Mouse (Mus musculus) right cerebral cortex, adult 2 months (tissue): ENCODE data around the gene Tssk3.
"Not testable (repeated sequence)": the region's sequence is repeated elsewhere in the genome, so short reads cannot be mapped to it uniquely, and the experiment has no call there.

Experiments
- DNase-seq, 2 experiments: peaks; one replicate each; pipeline ENCODE4 v3.0.0; 2021 to 2022; ENCODE audit warnings: low spot score in 2 of 2

Gene Tssk3

DNA sequence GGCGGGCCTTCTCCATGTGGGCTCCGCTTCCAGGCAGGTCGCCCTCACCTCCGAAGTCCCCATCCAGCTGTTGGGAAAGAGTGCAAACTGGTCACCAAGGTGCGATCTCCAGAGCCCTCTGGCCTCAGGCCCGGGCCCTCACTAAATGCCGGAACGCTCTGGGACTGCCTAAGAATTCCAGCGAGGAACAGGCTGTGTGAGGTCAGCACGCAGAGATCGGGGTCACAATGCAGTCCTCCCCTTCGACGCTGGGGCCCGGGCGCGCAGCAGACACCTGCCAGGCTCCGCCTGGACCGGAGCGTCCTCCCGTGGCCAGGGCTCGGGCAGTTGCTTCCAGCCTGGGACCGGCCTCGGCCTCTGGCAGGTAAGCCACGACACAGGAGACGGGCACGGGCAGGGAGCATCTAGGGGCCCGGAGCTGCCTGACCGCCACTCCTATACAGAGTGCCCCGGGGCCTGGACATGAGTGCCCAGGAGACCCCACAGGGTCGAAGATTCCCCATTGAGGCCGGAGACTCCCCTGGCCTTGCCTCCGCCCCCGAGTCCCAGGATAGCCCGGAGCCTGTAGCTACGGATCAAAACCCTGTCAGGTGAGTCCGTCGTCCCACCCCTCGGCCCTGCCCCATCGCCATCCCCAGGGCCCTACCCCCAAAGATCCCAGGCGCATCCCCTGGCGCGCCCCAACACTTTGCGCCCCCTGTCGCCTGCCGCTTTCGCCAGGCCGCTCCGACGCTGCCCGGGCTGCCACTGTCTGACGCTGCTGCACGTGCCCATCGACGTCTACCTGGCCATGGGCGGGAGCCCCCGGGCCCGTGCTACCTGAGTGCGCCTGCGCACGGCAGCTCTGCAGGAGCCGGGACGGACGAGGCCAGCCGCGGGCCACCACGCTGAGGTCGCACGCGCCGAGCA lies at the start of gene Tssk3, which contains the start of gene Fam229a:
TSS of gene Tssk3 (minus strand) at position 51 of the 909 bp plus-strand sequence.
TSS of gene Fam229a (plus strand) at position 219 of the 909 bp plus-strand sequence.
- DNase-seq, result no peak

DNA sequence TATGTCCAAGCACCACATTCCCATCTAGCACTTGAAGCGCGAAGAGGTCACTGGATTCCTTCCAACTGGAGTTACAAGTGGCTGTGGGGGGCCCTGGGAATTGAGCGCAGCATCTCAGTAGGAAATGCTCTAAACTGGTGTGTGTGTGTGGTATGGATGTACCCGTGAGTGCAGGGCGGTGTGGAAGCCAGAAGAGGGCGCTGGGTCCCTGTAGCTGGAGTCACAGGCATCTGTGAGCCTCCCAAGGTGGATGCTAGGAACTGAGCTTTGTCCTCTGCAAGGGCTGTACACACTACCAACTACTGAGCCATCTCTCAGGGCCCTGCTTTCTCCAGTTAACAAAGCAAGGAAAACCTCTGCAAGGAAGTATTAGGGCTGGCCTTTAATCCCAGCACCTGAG lies 49.2 kb upstream of the Tssk3 start:
- no peak for DNase-seq

DNA sequence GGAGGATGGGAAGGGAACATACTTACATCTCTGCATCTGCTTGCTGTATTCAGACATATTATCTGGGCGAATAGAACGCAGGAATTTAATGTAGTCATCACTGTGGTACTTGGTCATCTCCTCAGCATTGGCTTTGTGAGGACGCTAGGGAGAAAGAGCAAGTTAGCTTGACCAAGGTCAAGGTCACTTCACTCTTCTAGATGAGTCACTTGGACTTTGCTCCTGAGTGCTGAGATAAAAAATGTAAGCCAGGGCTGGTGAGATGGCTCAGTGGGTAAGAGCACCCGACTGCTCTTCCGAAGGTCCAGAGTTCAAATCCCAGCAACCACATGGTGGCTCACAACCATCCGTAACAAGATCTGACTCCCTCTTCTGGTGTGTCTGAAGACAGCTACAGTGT lies 38.1 kb upstream of the Tssk3 start:
- not testable (repeated sequence) for DNase-seq

DNA sequence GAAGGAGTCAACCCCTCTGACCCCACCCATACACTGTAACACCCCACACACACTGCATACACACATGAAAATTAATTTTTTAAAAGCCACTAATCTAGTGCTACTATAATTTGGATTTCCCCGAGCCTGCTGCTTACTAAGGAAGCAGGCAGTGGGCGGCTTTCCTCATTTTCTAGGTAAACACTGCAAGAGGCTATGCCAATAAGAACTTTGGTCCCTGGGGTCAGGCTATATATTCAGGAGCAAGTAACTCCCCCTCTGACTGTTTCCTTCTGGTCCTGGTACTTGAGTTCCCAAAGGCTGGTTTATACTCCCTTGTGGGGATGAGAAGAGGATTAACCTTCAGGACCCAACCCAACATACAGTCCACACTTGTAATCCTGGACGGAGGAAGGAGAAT lies 35.1 kb upstream of the Tssk3 start:
- DNase-seq, result no peak

DNA sequence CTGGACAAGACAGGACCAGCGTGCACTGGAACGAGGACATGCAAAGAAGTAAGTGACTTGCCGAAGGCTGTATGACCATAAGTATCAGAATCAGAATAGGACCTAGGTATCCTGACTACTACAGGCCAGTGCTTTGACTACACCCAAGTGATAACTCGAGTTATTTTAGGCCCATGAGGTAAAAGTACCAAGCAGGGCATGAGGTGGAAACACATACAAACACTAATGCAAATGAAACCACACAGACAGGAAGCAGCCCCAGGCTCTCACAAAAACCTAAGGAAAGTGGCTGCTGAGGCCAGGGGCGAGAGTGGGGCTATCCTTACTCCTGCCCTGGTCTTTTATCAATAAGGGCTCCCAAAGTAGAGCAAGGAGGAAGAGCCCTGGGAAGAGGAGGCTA lies 34.5 kb upstream of the Tssk3 start:
- DNase-seq, result no peak

DNA sequence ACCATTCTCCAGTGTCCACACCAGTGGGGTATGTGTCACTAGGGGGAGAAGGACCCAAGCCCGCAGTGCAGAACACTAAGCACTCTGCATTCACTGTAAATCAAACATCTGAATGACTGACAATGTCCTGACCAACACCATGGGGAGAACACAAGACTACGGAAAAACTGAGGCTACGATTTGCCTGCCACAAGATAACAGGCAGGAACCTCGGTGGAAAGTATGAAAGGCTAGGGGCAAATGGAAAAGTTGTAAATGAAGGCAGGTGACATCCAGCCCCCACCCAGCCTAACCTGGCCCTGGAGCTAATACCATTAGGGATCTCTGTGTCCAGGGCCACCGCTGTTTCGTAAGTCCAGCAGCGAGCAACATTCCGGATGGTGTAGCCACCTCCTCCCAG lies 27.7 kb upstream of the Tssk3 start:
- DNase-seq, result no peak

DNA sequence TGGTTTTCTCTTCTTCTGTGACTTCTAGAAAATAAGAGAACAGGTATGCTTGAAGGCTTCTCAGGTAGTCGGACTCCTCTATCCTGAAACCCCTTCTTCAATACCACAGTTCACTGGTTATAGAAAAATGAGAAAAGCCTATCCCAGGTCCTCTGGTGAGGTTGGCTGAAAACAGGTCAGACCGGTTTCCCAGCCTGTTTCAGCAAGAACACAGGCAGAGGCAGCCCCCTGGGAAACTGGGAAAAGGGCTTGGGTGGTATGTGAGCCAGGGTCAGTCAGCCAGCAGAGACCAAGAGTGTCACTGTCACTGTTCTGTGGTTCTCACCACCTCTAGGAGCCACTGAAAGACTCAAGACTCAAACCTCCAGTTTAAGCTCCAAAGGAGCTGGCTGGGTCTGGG lies 26.1 kb upstream of the Tssk3 start:
- DNase-seq, result no peak

DNA sequence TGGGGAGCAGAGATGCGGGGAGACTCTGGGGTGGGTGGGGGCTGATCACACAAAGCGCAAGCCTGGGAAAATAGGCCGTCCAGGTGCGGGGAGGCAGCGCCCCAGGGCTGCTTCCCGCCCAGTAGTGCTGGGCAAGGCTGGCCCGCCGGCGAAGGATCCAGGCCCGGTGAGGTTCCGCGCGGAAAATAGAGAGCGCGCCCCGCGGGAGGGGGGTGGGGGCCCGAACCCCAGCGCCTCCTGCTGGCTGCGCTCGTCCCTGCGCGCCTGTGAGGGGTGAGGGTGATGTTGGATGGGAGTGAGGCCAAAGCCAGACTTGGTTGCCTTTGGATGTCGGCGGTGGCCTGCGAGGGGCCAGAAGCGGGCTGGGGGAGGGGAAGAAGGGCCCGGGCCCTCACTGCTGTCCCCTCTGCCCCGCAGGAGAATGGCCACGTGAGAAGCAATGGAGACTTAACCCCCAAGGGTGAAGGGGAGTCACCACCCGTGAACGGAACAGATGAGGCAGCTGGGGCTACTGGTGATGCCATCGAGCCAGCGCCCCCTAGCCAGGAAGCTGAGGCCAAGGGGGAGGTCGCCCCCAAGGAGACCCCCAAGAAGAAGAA lies 23.6 kb upstream of the Tssk3 start:
- peak; percentile 33 to 51 for DNase-seq

DNA sequence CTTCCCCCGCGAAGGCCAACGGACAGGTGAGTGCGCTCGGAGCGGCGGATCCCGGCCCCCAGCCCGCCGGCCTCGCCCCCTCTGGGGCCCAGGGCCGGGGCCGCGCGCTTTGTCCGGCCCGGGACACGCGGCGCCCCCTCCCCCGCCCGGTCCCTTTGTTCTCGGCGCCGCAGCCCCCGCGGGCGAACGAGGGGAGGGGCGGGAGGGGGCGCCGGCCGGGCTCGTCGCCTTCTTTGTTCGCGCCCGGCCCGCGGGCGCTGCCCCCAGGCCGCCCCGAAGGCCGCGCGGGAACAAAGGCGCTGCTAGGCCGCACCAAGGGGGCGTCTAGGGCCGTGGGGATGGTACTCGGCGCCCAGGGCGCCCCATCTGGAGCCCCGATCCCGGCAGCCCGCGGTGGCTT lies 23.1 kb upstream of the Tssk3 start:
- no peak for DNase-seq

DNA sequence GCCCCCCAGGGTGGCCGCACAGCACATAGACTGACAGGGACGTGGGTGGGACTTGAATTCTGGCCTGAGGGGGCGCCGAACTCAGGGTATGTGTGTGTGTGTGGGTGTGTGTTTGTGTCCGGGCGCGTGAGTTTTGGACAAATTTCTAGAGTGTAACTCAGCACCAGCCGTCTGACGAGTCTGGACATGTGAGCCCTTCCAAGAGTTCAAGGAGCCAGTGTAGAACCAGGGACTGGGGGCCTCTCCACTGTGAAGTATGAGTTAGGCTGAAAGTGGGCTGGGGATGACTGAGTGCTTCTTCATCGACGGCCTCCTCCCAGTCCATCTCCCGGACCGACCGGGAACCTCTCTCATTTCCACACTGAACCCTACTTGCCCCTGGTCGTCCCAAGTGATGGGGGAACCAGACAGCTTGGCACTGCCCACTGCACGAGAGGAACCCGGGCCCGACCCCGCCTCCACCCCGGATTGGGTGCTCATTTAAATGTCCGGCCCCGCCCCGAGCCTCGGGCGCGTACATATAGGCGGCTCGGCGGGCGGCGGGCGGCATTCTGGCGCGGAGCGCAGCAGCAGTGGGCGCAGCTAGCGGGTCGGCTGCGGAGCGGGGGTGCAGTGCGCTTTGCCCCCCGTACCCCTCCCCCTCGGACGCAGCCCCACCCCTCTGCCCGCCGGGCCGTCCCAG lies 22.4 kb upstream of the Tssk3 start, which contains the start of gene Marcksl1:
TSS of gene Marcksl1 (plus strand) at position 496 of the 682 bp plus-strand sequence.
- peak; percentile 67 to 73 for DNase-seq

DNA sequence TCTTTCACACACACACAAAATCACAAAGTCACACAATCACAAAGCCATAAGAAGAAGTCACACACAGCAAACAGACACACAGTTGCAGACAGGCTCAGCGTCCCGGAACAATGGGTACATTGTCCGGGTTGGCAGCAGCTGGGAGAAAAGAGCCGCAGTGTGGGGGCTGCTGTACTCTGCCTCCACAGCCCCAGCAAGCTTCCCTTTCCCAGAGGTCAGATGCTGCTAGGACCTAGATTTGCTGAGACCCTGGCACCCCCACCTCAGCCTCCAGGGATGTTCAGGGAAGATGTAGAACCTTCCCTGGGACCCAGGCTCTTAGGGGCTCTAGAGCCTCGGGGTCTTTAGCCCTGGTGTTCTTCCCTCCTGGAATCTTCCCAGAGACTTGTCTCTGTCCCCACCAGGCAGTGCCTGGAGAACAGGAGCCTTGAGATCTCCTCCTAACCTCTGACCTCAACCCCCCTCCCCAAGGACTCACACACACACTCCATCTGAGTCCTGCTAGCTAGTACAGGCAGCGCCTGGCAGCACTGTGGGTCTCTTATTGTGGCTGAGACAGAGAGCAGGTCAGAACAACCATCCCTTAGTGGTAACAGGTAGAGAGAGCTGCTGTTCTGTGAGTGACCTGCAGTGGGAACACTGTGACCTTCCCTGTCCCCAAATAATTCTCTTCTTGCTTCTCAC lies 20.7 kb upstream of the Tssk3 start:
- no peak for DNase-seq

DNA sequence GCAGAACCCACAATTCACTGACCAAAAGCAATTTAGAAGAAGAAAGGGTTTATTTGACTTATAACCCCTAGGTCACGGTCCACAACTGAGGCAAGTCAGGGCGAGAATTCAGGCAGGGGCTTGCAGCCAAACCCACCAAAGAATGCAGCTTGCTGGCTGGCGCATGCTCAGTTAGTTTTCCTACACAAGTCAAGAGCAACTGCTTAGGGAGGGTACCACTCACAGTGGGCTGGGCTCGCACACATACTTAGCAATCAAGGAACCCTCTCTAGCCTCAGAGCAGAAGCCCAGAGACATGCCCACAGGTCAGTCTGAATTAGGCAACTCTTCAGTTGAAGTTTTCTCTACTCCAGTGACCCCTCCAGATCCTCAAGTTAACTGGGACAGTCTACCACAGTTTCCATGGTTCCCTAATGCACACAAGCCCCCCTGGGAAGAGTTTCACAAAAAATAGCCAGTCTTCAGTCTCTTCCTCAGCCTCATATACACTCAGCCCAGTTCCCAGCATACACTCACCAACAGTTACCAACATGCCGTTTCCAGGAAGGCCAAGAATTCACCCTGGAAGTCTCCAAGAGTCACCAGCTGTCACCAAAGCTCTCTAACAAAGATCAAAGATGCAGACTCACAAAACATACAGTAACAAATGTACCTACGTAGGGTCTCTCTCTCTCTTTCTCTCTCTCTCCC lies 20.0 kb upstream of the Tssk3 start:
- no peak for DNase-seq

DNA sequence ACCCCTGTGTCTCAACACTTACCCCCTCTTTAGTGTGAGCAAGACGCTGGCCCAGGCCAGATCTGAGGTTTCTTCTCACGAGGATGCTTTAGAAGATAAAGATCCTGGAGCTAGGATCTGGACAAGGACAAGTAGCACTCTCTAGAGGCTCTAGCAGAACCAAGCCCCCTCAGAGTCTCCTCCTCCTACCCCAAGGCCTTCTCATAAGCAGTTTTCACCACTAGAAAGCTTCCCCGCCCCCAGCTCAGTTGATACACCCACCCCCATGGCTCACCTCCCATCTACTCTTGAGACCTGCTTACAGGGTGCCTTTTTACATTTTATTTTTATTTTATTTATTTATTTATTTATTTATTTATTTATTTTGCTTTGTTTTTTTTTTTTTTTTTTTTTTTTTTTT lies 18.8 kb upstream of the Tssk3 start:
- no peak for DNase-seq

DNA sequence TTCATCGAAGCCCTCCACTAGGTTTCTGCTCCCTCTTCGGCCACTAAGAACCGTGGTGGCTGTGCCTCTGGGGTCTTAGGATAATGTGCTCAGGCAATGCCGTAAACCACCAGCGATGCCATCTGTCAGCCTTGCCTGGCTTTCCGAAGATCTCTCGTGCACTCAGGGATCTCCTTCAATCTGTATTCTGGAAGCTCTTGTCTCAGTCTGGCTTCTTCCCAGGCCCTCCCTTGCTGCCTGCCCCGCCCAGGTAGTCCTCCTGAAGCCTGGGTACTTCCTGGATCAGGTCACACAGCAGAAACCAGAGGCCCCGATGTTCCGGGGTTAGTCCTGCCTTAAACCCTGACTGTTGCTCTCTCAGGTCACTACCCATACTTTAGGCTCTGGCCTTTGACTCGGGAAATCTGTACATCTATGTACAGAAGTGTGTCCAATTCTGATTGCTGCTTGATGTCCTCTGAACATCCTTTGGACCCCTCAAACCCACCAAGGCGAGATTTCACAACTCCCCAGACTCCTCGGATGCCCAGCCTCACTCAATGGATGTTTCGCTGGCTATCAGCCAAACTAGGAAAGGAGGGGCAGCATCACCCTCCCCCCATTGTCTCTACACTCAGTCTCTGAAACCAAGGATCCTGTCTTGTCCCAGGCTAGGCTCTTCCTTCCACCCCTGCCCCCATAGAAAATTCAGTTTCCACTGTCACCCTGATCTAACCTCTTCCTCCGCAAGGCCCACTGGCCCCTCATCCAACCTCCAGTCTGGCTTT lies 18.2 kb upstream of the Tssk3 start:
- no peak for DNase-seq

DNA sequence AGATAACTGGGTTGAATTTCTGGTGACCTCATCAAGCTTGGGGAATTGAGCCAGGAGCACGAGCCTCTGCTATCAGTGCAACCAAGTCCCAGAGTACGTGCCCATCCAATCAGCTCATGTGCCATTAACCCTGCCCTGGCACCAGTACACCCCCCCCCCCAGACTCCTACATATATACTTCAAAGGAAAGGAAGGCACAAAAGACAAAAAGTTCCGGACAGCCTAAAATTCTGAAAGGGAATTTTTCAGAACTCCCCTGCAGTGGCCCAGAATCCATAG lies 17.4 kb upstream of the Tssk3 start:
- DNase-seq, result no peak

DNA sequence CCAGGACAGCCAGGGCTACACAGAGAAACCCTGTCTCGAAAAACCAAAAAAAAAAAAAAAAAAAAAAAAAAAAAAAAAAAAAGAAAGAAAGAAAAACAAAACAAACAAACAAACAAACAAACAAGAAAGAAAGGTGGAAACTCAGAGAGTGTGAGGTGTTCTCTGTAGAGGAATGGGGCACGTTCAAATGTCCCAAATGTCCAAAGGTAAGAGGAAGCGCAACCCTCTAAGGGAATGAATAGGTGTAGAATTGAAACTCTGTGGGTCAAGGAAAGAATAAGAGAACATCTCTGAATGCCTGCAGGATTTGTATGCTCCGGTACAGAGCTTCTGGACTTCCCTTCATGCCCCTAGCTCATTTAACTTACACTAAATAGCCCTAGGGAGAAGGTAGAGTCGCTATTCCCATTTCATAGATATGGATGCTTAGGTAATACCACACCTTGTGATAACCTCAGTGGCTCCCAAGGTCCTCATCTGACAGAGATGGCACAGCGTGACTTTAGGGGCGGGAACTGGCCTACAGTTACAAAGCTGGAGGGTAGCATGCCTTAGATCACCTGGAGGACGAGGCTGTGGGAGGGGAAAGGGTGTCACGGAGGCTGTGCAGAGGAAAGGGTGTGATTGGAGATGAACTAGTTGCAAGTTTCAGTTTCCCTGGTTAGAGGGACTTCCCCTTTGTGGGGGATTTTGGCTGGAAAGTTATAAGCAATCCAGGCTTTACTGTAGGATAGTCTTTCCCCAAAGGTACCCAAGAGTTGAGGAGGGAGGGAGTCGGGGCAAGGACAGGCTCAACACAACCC lies 16.8 kb upstream of the Tssk3 start:
- no peak for DNase-seq

DNA sequence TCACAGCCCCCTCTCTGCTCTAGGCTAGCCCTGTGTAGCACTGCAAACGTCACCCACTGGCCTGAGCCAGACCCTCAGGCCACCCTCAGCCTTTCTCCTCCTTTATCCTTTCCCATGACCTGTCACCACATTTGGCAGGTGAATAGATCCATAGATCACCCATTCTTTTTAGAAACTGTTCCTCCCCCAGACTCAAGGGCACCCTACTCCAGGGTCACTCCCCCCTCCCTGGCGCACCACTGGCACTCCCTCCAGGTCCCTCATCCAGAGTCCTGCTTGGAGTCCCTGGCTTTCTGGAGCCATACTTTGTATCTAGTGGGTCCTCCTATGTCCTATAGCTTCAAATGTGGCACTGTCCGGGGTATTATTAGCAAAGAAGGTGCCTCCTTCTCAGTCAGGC lies 14.7 kb upstream of the Tssk3 start:
- DNase-seq, result no peak

DNA sequence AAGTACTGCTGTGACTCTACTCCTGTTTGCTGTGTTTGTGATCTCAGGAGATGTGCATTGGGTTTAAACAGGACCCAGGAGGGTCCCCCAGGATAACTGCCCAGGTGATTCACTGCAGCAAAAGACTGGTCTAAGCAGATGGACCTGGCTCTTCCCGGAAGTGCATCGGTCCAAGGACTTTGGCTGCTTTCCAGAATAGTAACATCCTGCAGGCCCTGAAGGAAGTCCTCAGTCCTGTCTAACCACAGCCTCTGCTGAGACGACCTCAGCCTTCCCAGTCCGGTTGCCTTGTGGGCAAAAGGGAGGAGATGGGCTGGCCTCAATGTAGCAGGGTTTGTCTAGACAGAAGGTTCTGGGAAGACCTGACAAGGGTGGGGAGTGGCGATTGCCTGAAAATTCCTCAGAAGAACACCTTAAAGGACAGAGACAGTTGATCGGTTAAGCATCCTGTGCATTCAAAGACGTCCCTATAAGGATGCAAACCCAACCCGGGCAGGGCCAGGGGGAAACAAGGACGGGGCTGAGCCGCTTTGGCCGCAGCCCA lies 12.2 kb upstream of the Tssk3 start:
- DNase-seq, result no peak

DNA sequence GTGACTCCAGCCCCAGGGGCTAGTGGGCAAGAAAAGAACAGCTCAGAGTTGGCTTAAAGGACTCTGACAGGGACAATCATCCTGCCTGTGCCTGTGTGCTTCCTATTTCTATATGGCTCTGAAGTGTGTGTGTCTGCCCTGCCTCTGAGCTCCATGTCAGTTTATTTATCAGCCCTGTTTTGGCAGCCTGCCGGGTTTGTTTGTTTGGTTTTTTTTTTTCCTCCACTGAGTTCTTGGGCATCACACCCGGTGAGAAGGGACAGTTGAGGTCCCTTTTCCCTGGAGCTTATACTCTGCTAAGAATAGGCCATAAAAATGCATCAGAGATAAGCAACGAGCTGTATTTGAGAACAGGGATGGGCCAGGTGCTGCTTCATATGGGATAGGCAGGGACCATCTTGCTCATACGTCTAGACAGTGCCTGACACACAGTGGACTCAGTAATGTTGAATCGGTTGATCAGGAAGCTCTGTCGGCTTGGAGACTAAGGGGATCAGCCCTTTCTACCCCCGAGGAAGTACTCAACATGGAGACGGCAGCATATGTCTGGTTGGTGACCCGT lies 11.6 kb upstream of the Tssk3 start:
- DNase-seq, result no peak
